ENCODE assay signal across 24 mouse cellular contexts in genomic region chr2:138531992-138532391, GRCm38 (mm10).
DNase-seq lines count a peak whose midpoint lies in the region; ATAC-seq and TF ChIP-seq lines count a peak whose summit lies in the region.
"Had no signal": no experiment of that assay in that cellular context is flagged by ENCODE, and none has a peak within 500 bp of the region (broad histone marks: within the 10 kb centered on the region; RNA-seq: fewer than 3 reads in every experiment).

No protein-coding gene starts in this region.

- no peak for TF ChIP-seq POLR2A in brain, embryonic 14.5 days (IDR thresholded peaks at IDR 0.05; ENCODE audit: borderline replicate concordance, extremely low read depth, insufficient read depth, insufficient read length, poor library complexity, severe bottlenecking)

- 17% methylated on average over 4 of the region's 4 CpGs for WGBS in forebrain, embryonic 11.5 days
- WGBS in forebrain, embryonic 16.5 days: 8% methylated on average over 4 of the region's 4 CpGs
- 61% methylated on average over 4 of the region's 4 CpGs for WGBS in kidney, postnatal 0 days
- WGBS in kidney, embryonic 15.5 days: 57% methylated on average over 4 of the region's 4 CpGs
- WGBS in embryonic facial prominence, embryonic 11.5 days: 33% methylated on average over 4 of the region's 4 CpGs

- no peak for DNase-seq in forebrain, embryonic 11.5 days (ENCODE audit: low spot score)
- peak; percentile 30 for DNase-seq in kidney, postnatal 0 days (ENCODE audit: low spot score)
- DNase-seq in brain, embryonic 14.5 days (ENCODE audit: low read depth): peak; percentile 63
- DNase-seq in embryonic facial prominence, embryonic 11.5 days (ENCODE audit: low spot score): peak; percentile 56
- no peak for DNase-seq in adrenal gland, adult 2 months
- no peak for DNase-seq in spleen, postnatal 36 days (ENCODE audit: low spot score in 2 of 2)
- DNase-seq: adrenal gland, postnatal 14 days; cerebellum, adult 11 months; cerebellum, postnatal 10 days; gastrocnemius, adult 2 months; heart, postnatal 10 days; kidney, postnatal 14 days; lung, adult 2 months had no signal

- no peak overlapping the region for H3K4me3 ChIP-seq in forebrain, embryonic 11.5 days (ENCODE audit: low read depth, low read length)
- H3K4me3 ChIP-seq in forebrain, embryonic 16.5 days (replicated peaks; ENCODE audit: low read length): no peak overlapping the region
- no peak overlapping the region for H3K4me3 ChIP-seq in kidney, postnatal 0 days (replicated peaks; ENCODE audit: low read depth, low read length)
- H3K4me3 ChIP-seq in kidney, embryonic 15.5 days (replicated peaks): no peak overlapping the region
- no peak overlapping the region for H3K4me3 ChIP-seq in embryonic facial prominence, embryonic 11.5 days (ENCODE audit: low read depth, low read length)
- H3K4me3 ChIP-seq: embryonic facial prominence, embryonic 15.5 days; gastrocnemius, adult 2 months; megakaryocyte, embryonic 14.5 days had no signal

- no peak overlapping the region for H3K27ac ChIP-seq in forebrain, embryonic 11.5 days (ENCODE audit: low read depth, low read length)
- no peak overlapping the region for H3K27ac ChIP-seq in forebrain, embryonic 16.5 days (ENCODE audit: low read length)
- H3K27ac ChIP-seq in kidney, postnatal 0 days: no peak overlapping the region
- H3K27ac ChIP-seq in kidney, embryonic 15.5 days: no peak overlapping the region
- no peak overlapping the region for H3K27ac ChIP-seq in embryonic facial prominence, embryonic 11.5 days (replicated peaks; ENCODE audit: low read depth, low read length)
- H3K27ac ChIP-seq: embryonic facial prominence, embryonic 15.5 days; gastrocnemius, adult 2 months; stomach, postnatal 0 days had no signal

- peak; percentile 74 for ATAC-seq in forebrain, embryonic 11.5 days (replicated peaks; ENCODE audit: low FRiP score)
- ATAC-seq in forebrain, embryonic 16.5 days: no peak
- ATAC-seq in kidney, postnatal 0 days (replicated peaks; ENCODE audit: low FRiP score, low read depth): no peak
- ATAC-seq in kidney, embryonic 15.5 days (replicated peaks; ENCODE audit: low FRiP score): no peak
- ATAC-seq in embryonic facial prominence, embryonic 11.5 days (replicated peaks; ENCODE audit: insufficient number of reproducible peaks, low FRiP score, low TSS enrichment, low read depth): no peak
- ATAC-seq: activated CD4-positive, CD25-positive, alpha-beta regulatory T cell, adult 4 months; hindbrain, embryonic 16.5 days; intestine, postnatal 0 days had no signal

- no peak for TF ChIP-seq CTCF in kidney, postnatal 0 days (IDR thresholded peaks at IDR 0.05; ENCODE audit: low read depth)
- TF ChIP-seq CTCF in brain, embryonic 14.5 days (IDR thresholded peaks at IDR 0.05; ENCODE audit: borderline replicate concordance, extremely low read depth, insufficient read depth, insufficient read length): no peak

- no peak overlapping the region for H3K9ac ChIP-seq in forebrain, embryonic 11.5 days (ENCODE audit: low read length)
- H3K9ac ChIP-seq in forebrain, embryonic 16.5 days (replicated peaks; ENCODE audit: low read depth, low read length): no peak overlapping the region
- H3K9ac ChIP-seq in kidney, postnatal 0 days (ENCODE audit: low read depth, low read length): no peak overlapping the region
- H3K9ac ChIP-seq in kidney, embryonic 15.5 days: no peak overlapping the region
- H3K9ac ChIP-seq in embryonic facial prominence, embryonic 11.5 days (replicated peaks; ENCODE audit: low read length): no peak overlapping the region
- H3K9ac ChIP-seq: embryonic facial prominence, embryonic 15.5 days had no signal

- H3K9me3 ChIP-seq in forebrain, embryonic 11.5 days (ENCODE audit: control insufficient read depth, low read length): no peaks in the 10 kb centered on the region
- H3K9me3 ChIP-seq in forebrain, embryonic 16.5 days (ENCODE audit: control insufficient read depth, low read length): no peaks in the 10 kb centered on the region
- no peaks in the 10 kb centered on the region for H3K9me3 ChIP-seq in kidney, postnatal 0 days (replicated peaks; ENCODE audit: low read length)
- no peaks in the 10 kb centered on the region for H3K9me3 ChIP-seq in kidney, embryonic 15.5 days (replicated peaks)
- H3K9me3 ChIP-seq in embryonic facial prominence, embryonic 11.5 days (replicated peaks; ENCODE audit: control insufficient read depth, low read length): no peaks in the 10 kb centered on the region
- H3K9me3 ChIP-seq: embryonic facial prominence, embryonic 15.5 days had no signal

- no peaks in the 10 kb centered on the region for H3K36me3 ChIP-seq in forebrain, embryonic 11.5 days (ENCODE audit: control insufficient read depth, insufficient read depth, low read length)
- H3K36me3 ChIP-seq in forebrain, embryonic 16.5 days (ENCODE audit: control insufficient read depth, insufficient read depth): no peaks in the 10 kb centered on the region
- no peaks in the 10 kb centered on the region for H3K36me3 ChIP-seq in kidney, postnatal 0 days (ENCODE audit: insufficient read depth, low read length)
- no peaks in the 10 kb centered on the region for H3K36me3 ChIP-seq in kidney, embryonic 15.5 days
- no peaks in the 10 kb centered on the region for H3K36me3 ChIP-seq in embryonic facial prominence, embryonic 11.5 days (replicated peaks; ENCODE audit: control insufficient read depth, insufficient read depth, low read depth, low read length)
- H3K36me3 ChIP-seq: embryonic facial prominence, embryonic 15.5 days; G1E had no signal

- no peaks in the 10 kb centered on the region; the same call in 1 of the 2 replicates for H3K4me1 ChIP-seq in forebrain, embryonic 11.5 days (replicated peaks; ENCODE audit: control insufficient read depth, insufficient read depth, low read length)
- H3K4me1 ChIP-seq in forebrain, embryonic 16.5 days (replicated peaks; ENCODE audit: control insufficient read depth, insufficient read depth, low read length): no peaks in the 10 kb centered on the region
- H3K4me1 ChIP-seq in kidney, postnatal 0 days (replicated peaks; ENCODE audit: insufficient read depth, low read length): no peaks in the 10 kb centered on the region
- no peaks in the 10 kb centered on the region for H3K4me1 ChIP-seq in kidney, embryonic 15.5 days
- H3K4me1 ChIP-seq in embryonic facial prominence, embryonic 11.5 days (ENCODE audit: control insufficient read depth, insufficient read depth, low read length): no peaks in the 10 kb centered on the region
- H3K4me1 ChIP-seq: megakaryocyte, embryonic 14.5 days had no signal

- no peaks in the 10 kb centered on the region for H3K27me3 ChIP-seq in forebrain, embryonic 11.5 days (ENCODE audit: control insufficient read depth, insufficient read depth, low read length)
- H3K27me3 ChIP-seq in forebrain, embryonic 16.5 days (replicated peaks; ENCODE audit: control insufficient read depth, insufficient read depth, low read length): no peaks in the 10 kb centered on the region
- H3K27me3 ChIP-seq in kidney, postnatal 0 days (ENCODE audit: insufficient read depth, low read length): no peaks in the 10 kb centered on the region
- no peaks in the 10 kb centered on the region for H3K27me3 ChIP-seq in kidney, embryonic 15.5 days
- H3K27me3 ChIP-seq in embryonic facial prominence, embryonic 11.5 days (ENCODE audit: control insufficient read depth, insufficient read depth, low read length): no peaks in the 10 kb centered on the region
- H3K27me3 ChIP-seq: embryonic facial prominence, embryonic 15.5 days; megakaryocyte, embryonic 14.5 days had no signal

- no peak overlapping the region for H3K4me2 ChIP-seq in forebrain, embryonic 11.5 days (ENCODE audit: low read depth, low read length, severe bottlenecking)
- no peak overlapping the region for H3K4me2 ChIP-seq in forebrain, embryonic 16.5 days (ENCODE audit: low read length)
- no peak overlapping the region for H3K4me2 ChIP-seq in kidney, postnatal 0 days (ENCODE audit: low read length)
- no peak overlapping the region for H3K4me2 ChIP-seq in kidney, embryonic 15.5 days
- H3K4me2 ChIP-seq in embryonic facial prominence, embryonic 11.5 days (ENCODE audit: low read depth, low read length): no peak overlapping the region
- H3K4me2 ChIP-seq: embryonic facial prominence, embryonic 15.5 days; heart, embryonic 11.5 days; liver, embryonic 11.5 days had no signal

Comparison
In these comparisons a context has a peak if more than half of its experiments do, and no peak if none do; other contexts are left out.
1. DNase-seq: peak in kidney, postnatal 0 days (single experiment), brain, embryonic 14.5 days (single experiment) and embryonic facial prominence, embryonic 11.5 days (single experiment); none in forebrain, embryonic 11.5 days (single experiment), adrenal gland, adult 2 months (single experiment) and spleen, postnatal 36 days (0 of 2).